Mouse (Mus musculus) heart, postnatal 25 days (tissue): ENCODE results near the gene Tspan4. TPM values are rescaled to one million over a fixed set of nuclear protein-coding genes. Genes with fewer than 3 reads are reported as not detected.
A peak's percentile ranks its signal among the peaks of the same experiment; 100 is the strongest.

Source experiments
- DNase-seq: peaks from one replicate; pipeline ENCODE4 v3.0.0; 2022; ENCODE audit warnings: low spot score
- intact Hi-C: fragments of 180-260 bp; cut with DNase I; formaldehyde crosslinking; loops from one replicate; pipeline ENCODE4 v1.15.1; 2025
- total RNA-seq, 2 experiments: library from RNA; stranded (reverse); gene quantifications; 2 replicates each; pipeline ENCODE4 v1.2.3; 2021

Tspan4 gene
- 10 to 100 TPM; 17.5 to 39.0 TPM for total RNA-seq

GRCm38 (mm10) chr7:141475011-141475804 is at the start of gene Tspan4, which contains the start of gene Polr2l:
Gene Tspan4 (plus strand): TSS chr7:141475240.
Gene Polr2l (minus strand): TSS chr7:141475132.
- intact Hi-C loops = no loop called here
- peak; percentile 76 for DNase-seq

GRCm38 (mm10) chr7:141426948-141427730 is 47.9 kb upstream of the Tspan4 start:
- no peak for DNase-seq

GRCm38 (mm10) chr7:141428701-141429100 is 46.3 kb upstream of the Tspan4 start:
- intact Hi-C loops = no loop called here
- no peak for DNase-seq

More at GRCm38 (mm10) chr7:141426948-141427730, 47.9 kb upstream of the Tspan4 start:
- intact Hi-C loops = no loop called here

- intact Hi-C loops = no loop called here
- no peak for DNase-seq
Measured at GRCm38 (mm10) chr7:141429310-141429709, 45.7 kb upstream of the Tspan4 start, which contains the start of gene Cend1. Gene Cend1 (minus strand): TSS chr7:141429491.

- DNase-seq = no peak
- intact Hi-C loops = no loop called here
Measured at GRCm38 (mm10) chr7:141429840-141430584, 45.0 kb upstream of the Tspan4 start.

- intact Hi-C loops = no loop called here
- DNase-seq = no peak
Measured at GRCm38 (mm10) chr7:141430585-141431240, 44.3 kb upstream of the Tspan4 start.

GRCm38 (mm10) chr7:141431434-141432185 is 43.4 kb upstream of the Tspan4 start:
- intact Hi-C loops = no loop called here
- DNase-seq = no peak

- intact Hi-C loops = no loop called here
- DNase-seq = no peak
Measured at GRCm38 (mm10) chr7:141432186-141432611, 42.8 kb upstream of the Tspan4 start.

- intact Hi-C loops = no loop called here
- DNase-seq = no peak
Measured at GRCm38 (mm10) chr7:141432741-141433516, 42.1 kb upstream of the Tspan4 start.

GRCm38 (mm10) chr7:141433517-141434400 is 41.3 kb upstream of the Tspan4 start:
- intact Hi-C loops = no loop called here
- no peak for DNase-seq

GRCm38 (mm10) chr7:141434464-141434863 is 40.6 kb upstream of the Tspan4 start:
- DNase-seq = no peak
- intact Hi-C loops = no loop called here

GRCm38 (mm10) chr7:141435129-141435855 is 39.7 kb upstream of the Tspan4 start:
- no peak for DNase-seq
- intact Hi-C loops = no loop called here

GRCm38 (mm10) chr7:141435856-141436522 is 39.1 kb upstream of the Tspan4 start:
- DNase-seq = no peak
- intact Hi-C loops = no loop called here

- no peak for DNase-seq
- intact Hi-C loops = no loop called here
Measured at GRCm38 (mm10) chr7:141436523-141436892, 38.5 kb upstream of the Tspan4 start.

- peak; percentile 71 for DNase-seq
- intact Hi-C loops = loop anchor here (1.0 kb wide), 1 partner anchor 28 kb away; no protein-coding TSS in a partner anchor
Measured at GRCm38 (mm10) chr7:141437178-141438120, 37.6 kb upstream of the Tspan4 start, which contains the start of gene Slc25a22. Gene Slc25a22 (minus strand): TSS chr7:141437892.
